Mouse (Mus musculus) forebrain, postnatal 0 days (tissue): ENCODE data around the gene Tecta. TPM values are rescaled to one million over a fixed set of nuclear protein-coding genes. Genes with fewer than 3 reads are reported as not detected.
A peak's percentile ranks its signal among the peaks of the same experiment; 100 is the strongest.

ENCODE experiments used
- ATAC-seq: fragments of 200-750 bp; cut with Nextera tagmentation; 2 replicates; pipeline ENCODE4 v1.8.0; 2017; ENCODE audit warnings: mild to moderate bottlenecking, moderate library complexity
- DNase-seq: peaks from one replicate; pipeline ENCODE4 v3.0.0-alpha.2; 2015
- H3K27ac ChIP-seq: fragments of 300-500 bp; sonication (generic); 2 replicates; pipeline ENCODE4 v1.5.1; 2014; ENCODE audit warnings: low read depth, mild to moderate bottlenecking, antibody characterized with exemption, low read length, moderate library complexity, mixed read lengths
- H3K27me3 ChIP-seq: fragments of 300-500 bp; sonication (generic); 2 replicates; pipeline ENCODE4 v1.6.1; 2014; ENCODE audit warnings: mild to moderate bottlenecking, low read length, mixed read lengths; ENCODE audit not compliant: insufficient read depth
- H3K36me3 ChIP-seq: fragments of 300-500 bp; sonication (generic); 2 replicates; pipeline ENCODE4 v1.6.1; 2014; ENCODE audit warnings: mild to moderate bottlenecking, moderate library complexity; ENCODE audit not compliant: insufficient read depth
- H3K4me1 ChIP-seq: fragments of 300-500 bp; sonication (generic); 2 replicates; pipeline ENCODE4 v1.6.1; 2014; ENCODE audit warnings: antibody characterized with exemption; ENCODE audit not compliant: insufficient read depth
- H3K4me2 ChIP-seq: fragments of 300-500 bp; sonication (generic); 2 replicates; pipeline ENCODE4 v1.6.1; 2014; ENCODE audit warnings: low read depth, mild to moderate bottlenecking, moderate library complexity
- H3K4me3 ChIP-seq: fragments of 300-500 bp; sonication (generic); 2 replicates; pipeline ENCODE4 v1.5.1; 2014; ENCODE audit warnings: low read depth, low read length, mixed read lengths
- H3K9ac ChIP-seq: fragments of 300-500 bp; sonication (generic); 2 replicates; pipeline ENCODE4 v1.6.1; 2014; ENCODE audit warnings: mild to moderate bottlenecking
- H3K9me3 ChIP-seq: fragments of 300-500 bp; sonication (generic); 2 replicates; pipeline ENCODE4 v1.6.1; 2016; ENCODE audit warnings: low read length
- CTCF ChIP-seq: sonication (generic); IDR thresholded peaks from 2 replicates; pipeline ENCODE4 v1.5.1; 2016; ENCODE audit warnings: antibody characterized with exemption, control low read depth, low read depth
- WGBS: fragments of 180-500 bp; shearing (Covaris S2); extraction: QIAGEN DNeasy Blood & Tissue Kit; methylation state at CpG from one replicate; pipeline ENCODE4 v1.1.7; 2014; 5-methylcytosine and 5-hydroxymethylcytosine counted together
- polyA plus RNA-seq: library from polyadenylated mRNA; unstranded; fragments of >200 nt; fragmentation: Nextera tagmentation; extraction: Ambion mirVana; gene quantifications from 2 replicates; pipeline ENCODE4 v1.2.1, GENCODE M21; 2015
- total RNA-seq: library from RNA; depleted of rRNA; stranded (reverse); fragments of >200 nt; gene quantifications from 2 replicates; pipeline ENCODE4 v1.2.3, GENCODE M21; 2014

Gene Tecta
- total and polyA plus RNA-seq, 2 experiments from 2014 or later: 0.36 to 0.43 TPM

GRCm38 (mm10) chr9:42314959-42315358 is 84.8 kb downstream of the Tecta start:
- DNase-seq: peak; percentile 33

GRCm38 (mm10) chr9:42314388-42314787 is 85.3 kb downstream of the Tecta start:
- no peaks in the 10 kb centered on the region for H3K27me3 ChIP-seq
- ATAC-seq (no peak), DNase-seq (no peak)
- WGBS: 82% methylated on average over 6 of the region's 6 CpGs
- H3K9me3 ChIP-seq: no peaks in the 10 kb centered on the region
- H3K4me3 ChIP-seq: no peak overlapping the region
- H3K9ac ChIP-seq: no peak overlapping the region
- no peaks in the 10 kb centered on the region for H3K4me1 ChIP-seq
- no peak overlapping the region for H3K4me2 ChIP-seq
- H3K27ac ChIP-seq: no peak overlapping the region
- no peaks in the 10 kb centered on the region for H3K36me3 ChIP-seq
- TF ChIP-seq CTCF: no peak

More at GRCm38 (mm10) chr9:42314959-42315358, 84.8 kb downstream of the Tecta start:
- H3K9me3 ChIP-seq: no peaks in the 10 kb centered on the region
- H3K4me1 ChIP-seq: no peaks in the 10 kb centered on the region
- no peak for ATAC-seq
- no peak overlapping the region for H3K4me2 ChIP-seq
- no peak overlapping the region for H3K9ac ChIP-seq
- H3K27ac ChIP-seq: no peak overlapping the region
- H3K36me3 ChIP-seq: no peaks in the 10 kb centered on the region
- H3K4me3 ChIP-seq: no peak overlapping the region
- WGBS: 62% methylated on average over 4 of the region's 4 CpGs
- no peaks in the 10 kb centered on the region for H3K27me3 ChIP-seq
- TF ChIP-seq CTCF: no peak

GRCm38 (mm10) chr9:42313872-42314271 is 85.9 kb downstream of the Tecta start:
- Histone ChIP-seq H3K4me1 (no peaks in the 10 kb centered on the region), H3K27me3 (no peaks in the 10 kb centered on the region), H3K27ac (no peak overlapping the region), H3K9me3 (no peaks in the 10 kb centered on the region), H3K4me2 (no peak overlapping the region), H3K9ac (no peak overlapping the region), H3K4me3 (no peak overlapping the region), H3K36me3 (no peaks in the 10 kb centered on the region)
- WGBS: 13% methylated on average over 3 of the region's 3 CpGs
- DNase-seq (peak; percentile 64), ATAC-seq (no peak)
- peak; percentile 67 for TF ChIP-seq CTCF

- ATAC-seq: no peak
- H3K27ac ChIP-seq: no peak overlapping the region
- H3K27me3 ChIP-seq: no peaks in the 10 kb centered on the region
- H3K9me3 ChIP-seq: no peaks in the 10 kb centered on the region
- 0 out of 2 replicates have a peak, but pooled peaks have one; percentile 2 for TF ChIP-seq CTCF
- no peak for DNase-seq
- no peaks in the 10 kb centered on the region for H3K36me3 ChIP-seq
- H3K4me1 ChIP-seq: no peaks in the 10 kb centered on the region
- no peak overlapping the region for H3K9ac ChIP-seq
- H3K4me2 ChIP-seq: no peak overlapping the region
- no peak overlapping the region for H3K4me3 ChIP-seq
- 89% methylated on average over 3 of the region's 3 CpGs for WGBS
Observed at GRCm38 (mm10) chr9:42311311-42311710, 88.4 kb downstream of the Tecta start.

- DNase-seq: no peak
- Histone ChIP-seq H3K4me3 (no peak overlapping the region), H3K4me1 (no peaks in the 10 kb centered on the region), H3K9ac (no peak overlapping the region), H3K4me2 (no peak overlapping the region), H3K9me3 (no peaks in the 10 kb centered on the region), H3K36me3 (no peaks in the 10 kb centered on the region), H3K27me3 (no peaks in the 10 kb centered on the region), H3K27ac (no peak overlapping the region)
- ATAC-seq: no peak
- no peak for TF ChIP-seq CTCF
- 82% methylated on average over 4 of the region's 4 CpGs for WGBS
Observed at GRCm38 (mm10) chr9:42303894-42304293, 95.8 kb downstream of the Tecta start.

- Histone ChIP-seq H3K4me1 (no peaks in the 10 kb centered on the region), H3K4me3 (no peak overlapping the region), H3K4me2 (no peak overlapping the region), H3K9ac (no peak overlapping the region), H3K9me3 (no peaks in the 10 kb centered on the region), H3K27ac (no peak overlapping the region), H3K36me3 (no peaks in the 10 kb centered on the region), H3K27me3 (no peaks in the 10 kb centered on the region)
- ATAC-seq (no peak), DNase-seq (no peak)
- no peak for TF ChIP-seq CTCF
- WGBS: 80% methylated on average over 6 of the region's 6 CpGs
Observed at GRCm38 (mm10) chr9:42301082-42301633, 98.6 kb downstream of the Tecta start.

- no peak overlapping the region for H3K27ac ChIP-seq
- TF ChIP-seq CTCF: no peak
- H3K4me3 ChIP-seq: no peak overlapping the region
- H3K27me3 ChIP-seq: no peaks in the 10 kb centered on the region
- no peaks in the 10 kb centered on the region for H3K36me3 ChIP-seq
- ATAC-seq (no peak), DNase-seq (no peak)
- H3K4me1 ChIP-seq: no peaks in the 10 kb centered on the region
- no peak overlapping the region for H3K9ac ChIP-seq
- no peak overlapping the region for H3K4me2 ChIP-seq
- H3K9me3 ChIP-seq: no peaks in the 10 kb centered on the region
- 93% methylated on average over 10 of the region's 10 CpGs for WGBS
Observed at GRCm38 (mm10) chr9:42296297-42296922, 103.3 kb downstream of the Tecta start.
